Mouse (Mus musculus) layer of hippocampus, adult 11-12 months (tissue): ENCODE data around the gene Usp54.
"Not testable (repeated sequence)": the region's sequence is repeated elsewhere in the genome, so short reads cannot be mapped to it uniquely, and the experiment has no call there.

ENCODE experiments used
- DNase-seq: peaks from one replicate; pipeline ENCODE4 v3.0.0; 2022; ENCODE audit warnings: low spot score

Usp54 gene

DNA sequence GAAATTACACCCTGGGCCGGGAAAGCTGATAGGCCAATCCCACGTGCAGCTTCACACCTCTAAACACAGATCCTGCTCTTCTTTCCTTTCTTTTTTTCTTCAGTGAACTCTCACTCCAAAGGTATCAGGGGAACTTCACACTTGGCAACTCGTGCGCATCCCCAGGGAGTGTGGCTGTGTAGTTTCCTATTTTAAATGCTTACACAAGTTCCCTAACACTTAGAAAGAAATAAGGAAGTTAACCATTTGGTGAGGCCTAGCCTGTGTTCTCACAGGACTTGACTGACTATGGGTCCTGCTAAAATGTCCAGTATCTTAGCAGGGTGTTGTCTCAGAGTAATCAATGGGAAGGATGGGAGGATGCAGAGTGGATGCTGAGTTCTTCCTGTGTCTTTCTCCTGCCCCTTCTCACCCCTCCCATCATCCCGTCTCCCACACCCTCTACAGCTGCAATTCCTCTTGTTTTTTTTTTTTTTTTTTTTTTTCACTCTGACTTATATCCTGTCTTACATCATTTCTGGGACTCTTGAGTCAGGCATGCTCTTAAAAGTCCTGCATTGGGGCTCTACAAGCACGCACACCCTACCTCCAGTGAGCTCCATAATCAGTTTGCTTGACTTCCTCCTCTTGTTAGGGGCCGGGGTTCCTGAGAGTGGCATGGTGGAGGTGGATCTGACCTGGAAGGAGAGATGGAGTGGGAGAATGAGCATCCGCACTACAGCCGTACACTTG, 14.0 kb upstream of the Usp54 start:
- no peak for DNase-seq

DNA sequence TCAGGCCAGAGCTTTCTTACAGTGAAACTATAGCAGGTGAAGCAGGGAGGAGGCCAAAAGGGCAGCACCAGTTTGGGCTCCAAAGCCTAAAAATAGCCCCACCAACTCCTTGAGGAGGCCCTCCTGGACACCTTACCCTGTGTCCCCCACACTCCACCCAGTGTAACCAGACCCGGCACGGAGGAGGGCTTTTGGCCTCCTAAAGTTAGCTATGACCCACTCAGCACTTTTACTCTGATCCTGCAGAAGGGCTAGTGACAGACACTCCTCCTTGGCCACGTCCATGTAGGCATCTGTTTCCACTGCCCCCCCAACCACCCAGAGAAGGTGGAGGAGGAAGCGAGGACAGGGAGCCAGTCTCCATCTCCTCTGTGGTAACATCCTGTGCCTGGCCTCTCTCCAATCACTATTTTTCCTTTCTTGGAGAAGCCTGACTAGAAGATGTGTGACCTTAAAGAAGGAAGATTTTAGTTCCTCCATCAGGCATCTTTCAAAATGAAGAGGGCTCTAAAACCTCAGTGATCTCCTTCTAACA, 10.9 kb upstream of the Usp54 start:
- no peak for DNase-seq

DNA sequence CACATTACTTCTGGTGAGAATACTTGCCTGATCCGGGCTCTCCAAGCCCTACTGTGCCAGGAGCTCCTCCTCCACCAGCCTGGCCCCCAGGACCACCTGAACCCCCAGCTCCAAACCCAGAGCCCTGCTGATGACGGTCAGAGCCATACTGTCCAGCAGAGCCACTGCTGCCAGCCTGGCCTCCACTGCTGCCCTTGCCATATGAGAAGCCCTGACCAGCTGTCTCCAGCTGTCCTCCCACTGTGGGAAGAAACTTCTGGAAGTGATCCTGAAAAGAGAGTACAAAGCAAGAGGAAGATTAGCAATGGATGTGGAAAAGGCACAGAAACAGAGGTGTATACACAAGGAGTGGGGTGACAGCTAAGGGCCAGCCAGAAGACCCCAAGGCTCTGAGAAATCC, 10.1 kb upstream of the Usp54 start:
- no peak for DNase-seq

DNA sequence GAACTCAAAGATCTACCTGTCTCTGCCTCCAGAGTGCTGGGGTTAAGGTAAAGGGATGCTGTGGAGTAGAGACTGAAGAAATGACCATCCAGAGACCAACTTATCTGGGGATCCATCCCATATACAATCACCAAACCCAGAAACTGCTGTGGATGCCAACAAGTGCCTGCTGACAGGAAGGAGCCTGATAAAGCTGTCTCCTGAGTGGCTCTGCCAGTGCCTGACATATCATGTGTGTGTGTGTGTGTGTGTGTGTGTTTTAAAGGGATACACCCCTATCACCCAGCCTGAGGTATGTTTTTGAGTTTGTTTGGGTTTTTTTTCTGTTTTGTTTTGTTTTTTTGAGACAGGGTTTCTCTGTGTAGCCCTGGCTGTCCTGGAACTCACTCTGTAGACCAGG, 5.5 kb upstream of the Usp54 start:
- DNase-seq = no peak

DNA sequence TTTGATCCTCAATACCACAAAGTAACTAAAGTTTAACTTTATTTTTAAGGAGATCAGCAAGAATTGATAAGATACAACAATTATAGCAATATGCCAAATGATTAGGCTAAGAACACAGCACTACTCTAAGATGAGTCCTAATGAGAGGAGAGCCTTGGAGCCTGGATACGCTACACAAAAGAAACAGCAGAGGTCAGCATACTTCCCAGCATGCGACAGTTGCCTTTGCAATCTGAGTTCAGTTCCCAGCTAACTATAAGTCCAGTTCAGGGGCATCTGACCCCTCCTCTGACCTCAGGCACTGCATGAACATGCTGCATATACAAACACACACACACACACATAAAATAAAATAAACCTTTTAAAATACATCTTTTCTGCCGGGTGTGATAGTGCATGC, 4.7 kb upstream of the Usp54 start:
- no peak for DNase-seq

DNA sequence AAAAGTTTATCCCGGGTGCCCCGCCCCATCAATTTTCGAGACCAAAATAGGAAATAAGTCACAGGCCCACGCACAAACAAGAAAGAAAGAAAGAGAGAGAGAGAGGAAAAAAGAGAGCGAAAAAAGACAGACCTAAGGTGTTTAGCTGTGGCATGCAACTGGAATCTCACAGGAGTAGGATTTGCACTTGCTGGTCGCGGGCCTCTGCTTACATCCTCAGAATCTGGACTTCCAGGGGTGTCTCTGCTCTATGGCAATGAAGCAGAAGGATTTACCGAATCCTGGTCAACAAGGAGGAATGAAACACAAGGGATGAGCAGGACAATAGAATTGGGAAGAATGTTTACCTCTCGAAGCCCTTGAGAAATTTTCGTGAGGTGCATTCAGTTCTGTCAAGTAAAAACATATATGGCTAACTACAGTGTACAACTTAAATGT, 594 bp upstream of the Usp54 start:
- no peak for DNase-seq

DNA sequence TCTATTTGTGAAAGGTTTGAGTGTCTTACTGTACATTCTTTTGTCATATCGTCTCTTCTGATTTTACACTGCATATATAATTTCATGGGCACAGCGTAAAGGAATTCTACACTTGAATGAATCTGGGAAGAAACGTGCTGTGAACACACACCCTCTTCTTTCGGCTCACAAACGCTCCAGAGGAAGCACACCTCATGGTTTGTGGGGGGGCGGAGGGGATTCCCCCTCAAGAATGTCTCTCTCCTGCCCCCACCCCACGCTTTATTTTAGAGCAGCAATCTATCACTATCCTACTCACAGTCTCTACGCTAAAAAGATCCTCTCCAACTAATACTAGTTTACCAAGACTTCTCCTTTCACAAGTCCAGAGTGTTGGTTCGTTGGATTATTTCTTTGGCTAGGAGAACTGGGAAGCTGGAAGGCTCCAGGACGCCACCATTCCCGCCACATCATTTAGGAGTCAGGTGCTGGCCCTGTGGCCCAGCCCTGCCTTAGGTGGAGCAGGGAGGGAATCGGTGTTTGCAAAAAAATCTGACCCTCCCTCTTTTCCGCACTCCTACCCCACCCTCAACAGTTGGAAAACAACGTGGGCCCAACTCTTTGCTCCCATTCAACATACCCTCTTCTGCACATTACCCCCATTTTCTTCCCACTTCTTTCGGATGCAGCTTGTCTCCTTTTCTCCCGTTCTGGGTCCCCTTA, 794 bp downstream of the Usp54 start:
- no peak for DNase-seq

DNA sequence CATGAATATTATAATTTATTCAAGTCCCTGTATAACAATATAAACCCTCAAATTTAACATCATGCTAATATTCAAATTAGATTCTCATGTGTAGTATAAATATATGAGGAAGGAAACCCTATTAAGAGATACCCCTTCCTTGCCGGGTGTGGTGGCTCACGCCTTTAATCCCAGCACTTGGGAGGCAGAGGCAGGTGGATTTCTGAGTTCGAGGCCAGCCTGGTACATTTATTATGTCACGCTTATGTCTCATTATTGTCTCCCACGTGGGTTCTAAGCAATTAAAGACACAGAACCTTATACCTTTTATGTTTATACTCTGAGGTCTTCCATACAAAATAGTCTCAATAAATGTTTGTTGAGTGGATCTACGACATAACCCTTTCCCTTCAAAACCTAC, 2.2 kb downstream of the Usp54 start:
- DNase-seq = no peak

DNA sequence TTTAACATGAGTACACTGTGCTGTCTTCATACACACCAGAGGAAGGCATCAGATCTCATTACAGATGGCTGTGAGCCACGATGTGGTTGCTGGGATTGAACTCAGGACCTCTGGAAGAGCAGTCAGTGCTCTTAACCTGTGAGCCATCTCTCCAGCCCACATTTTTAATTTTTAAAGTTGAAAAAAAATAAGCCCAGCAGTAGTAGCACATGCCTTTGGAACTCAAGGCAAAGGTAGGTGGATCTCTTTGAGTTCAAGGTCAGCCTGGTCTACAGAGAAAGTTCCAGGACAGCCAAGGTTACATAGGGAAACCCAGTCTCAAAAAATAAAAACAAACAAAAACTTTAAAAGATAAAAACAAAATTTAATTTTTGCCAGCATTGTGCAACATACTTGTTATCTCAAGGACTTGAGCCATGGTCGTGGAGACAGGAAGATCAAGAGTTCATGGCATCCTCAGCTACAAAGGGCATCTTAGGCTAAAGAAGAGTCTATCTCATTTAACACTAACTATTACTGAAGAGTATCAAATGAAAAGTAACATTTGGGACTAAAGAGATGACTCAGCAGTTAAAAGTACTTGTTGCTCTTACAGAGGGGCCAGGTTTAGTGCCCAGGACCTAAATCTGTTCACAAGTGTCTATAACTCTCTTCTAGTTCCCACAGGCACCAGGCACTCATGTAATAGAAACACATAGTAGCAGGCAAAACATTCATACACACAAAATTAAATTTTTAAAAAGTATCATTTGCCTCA, 2.9 kb downstream of the Usp54 start:
- no peak for DNase-seq

DNA sequence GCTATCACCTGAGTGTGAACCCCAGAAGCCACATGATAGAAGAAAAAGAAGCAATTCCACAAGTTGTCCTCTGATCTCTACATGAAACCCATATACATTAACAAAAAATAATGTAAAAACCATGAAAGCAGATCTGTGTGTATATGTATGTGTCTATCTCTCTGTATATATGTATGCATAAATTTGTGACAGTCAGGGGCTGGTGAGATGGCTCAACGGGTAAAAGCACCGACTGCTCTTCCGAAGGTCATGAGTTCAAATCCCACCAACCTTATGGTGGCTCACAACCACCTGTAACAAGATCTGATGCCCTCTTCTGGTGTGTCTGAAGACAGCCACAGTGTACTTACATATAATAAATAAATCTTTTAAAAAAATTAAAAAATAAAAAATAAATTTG, 3.9 kb downstream of the Usp54 start:
- DNase-seq = not testable (repeated sequence)

DNA sequence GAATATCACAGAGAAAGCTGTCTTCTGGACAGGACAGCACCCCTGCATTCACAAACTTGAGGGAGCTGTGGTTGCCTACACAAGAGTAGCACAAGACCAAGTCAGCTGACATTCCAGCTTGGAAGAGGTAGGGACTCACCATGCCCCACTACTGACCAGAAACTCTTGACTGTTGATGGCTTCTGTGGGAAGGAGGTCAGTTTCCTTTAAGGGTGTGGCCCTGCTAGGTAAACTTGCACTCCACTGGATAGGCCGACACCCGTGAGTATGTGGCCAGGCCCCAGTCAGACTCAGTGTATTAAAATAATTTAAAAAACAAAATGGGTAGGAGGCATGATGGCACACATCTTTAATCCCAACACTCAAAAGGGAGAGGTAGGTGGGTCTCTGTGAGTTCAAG, 5.3 kb downstream of the Usp54 start:
- no peak for DNase-seq

DNA sequence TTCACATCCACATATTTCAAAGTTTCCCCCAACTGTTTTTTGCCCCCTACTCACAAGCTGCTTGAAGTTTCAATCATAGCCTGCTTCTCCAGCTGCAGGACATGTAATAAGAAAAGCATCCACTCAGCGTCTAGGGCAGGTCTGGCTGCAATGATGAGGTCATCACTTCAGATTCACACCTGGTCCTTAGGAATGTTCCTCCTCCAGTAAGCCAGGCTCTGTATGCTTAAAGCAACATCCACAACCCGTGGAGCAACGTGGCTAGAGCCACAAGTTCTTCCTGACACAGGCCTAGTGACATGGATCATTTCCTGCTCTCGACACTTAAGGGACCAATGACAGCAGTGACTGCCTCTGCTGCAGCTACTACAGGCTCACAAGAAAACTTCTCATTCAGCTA, 9.6 kb downstream of the Usp54 start:
- no peak for DNase-seq

DNA sequence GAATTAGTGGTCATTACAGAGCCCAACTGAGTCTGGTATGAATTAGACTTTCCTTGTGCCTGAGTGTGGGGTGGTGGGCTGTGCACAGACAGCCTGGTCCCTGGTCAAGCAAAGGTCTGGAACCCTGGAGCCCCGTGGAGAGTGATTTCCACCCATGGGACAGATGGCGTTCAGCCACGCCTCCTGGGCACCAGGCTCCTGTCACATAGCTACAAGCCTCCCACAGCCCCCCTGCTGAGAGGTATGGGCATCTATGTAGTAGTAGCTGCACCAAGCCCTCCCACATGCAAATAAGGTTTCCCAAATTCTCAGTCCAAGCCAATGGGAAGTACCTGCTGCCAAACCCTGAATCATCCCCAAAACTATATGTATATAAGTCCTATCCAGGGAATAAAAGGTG, 13.9 kb downstream of the Usp54 start:
- no peak for DNase-seq

DNA sequence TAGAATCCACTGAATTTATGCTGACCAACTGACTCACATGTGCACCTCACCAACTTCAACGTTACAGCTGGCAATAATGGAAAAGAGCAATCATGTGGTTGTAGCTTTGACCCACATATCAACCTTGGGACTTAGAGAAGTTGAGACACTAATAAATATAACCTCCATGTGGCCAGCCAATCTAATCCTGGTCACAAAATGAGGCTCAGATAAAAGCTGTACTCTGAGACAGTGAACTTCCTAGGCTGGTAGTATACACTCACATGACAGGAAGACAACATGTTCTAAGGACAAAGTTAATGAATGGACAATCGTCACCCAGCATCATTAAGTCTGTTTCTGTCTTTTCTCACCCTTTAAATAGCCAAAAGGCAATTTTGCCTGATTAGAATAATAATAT, 14.4 kb downstream of the Usp54 start:
- DNase-seq = no peak

DNA sequence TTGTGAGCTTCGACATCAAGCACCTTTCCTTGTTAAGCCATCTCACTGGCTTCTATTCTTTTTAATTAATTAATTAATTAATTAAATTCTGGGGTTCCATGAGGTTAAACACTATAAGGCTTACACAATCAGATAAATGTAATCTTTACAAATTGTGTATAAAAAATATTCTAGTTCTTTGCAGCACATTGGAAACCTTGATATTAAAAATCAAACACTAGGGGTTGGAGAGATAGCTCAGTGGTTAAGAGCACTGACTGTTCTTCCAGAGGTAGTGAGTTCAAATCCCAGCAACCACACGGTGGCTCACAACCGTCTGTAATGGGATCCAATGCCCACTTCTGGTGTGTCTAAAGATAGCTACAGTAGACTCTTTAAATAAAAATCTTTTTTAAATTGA, 18.0 kb downstream of the Usp54 start:
- DNase-seq = no peak

DNA sequence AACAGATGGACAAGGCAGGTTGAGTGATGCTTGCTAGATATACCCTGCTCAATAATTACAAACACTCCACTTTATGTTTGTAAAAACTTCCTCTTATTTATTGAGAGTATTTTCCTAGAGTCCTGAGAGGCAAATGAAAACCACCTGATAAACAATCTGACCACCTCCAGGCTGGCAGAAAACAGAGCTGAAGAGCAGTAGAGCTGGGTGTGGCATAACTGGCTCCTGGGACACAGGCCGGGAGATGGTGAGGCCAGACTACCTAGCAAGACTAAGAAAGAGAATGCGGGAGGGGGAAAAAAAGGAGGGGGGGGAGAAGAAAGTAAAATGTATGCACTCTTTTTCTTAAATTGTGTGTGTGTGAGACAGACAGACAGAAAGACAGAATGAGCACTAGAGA, 18.5 kb downstream of the Usp54 start:
- DNase-seq = no peak

DNA sequence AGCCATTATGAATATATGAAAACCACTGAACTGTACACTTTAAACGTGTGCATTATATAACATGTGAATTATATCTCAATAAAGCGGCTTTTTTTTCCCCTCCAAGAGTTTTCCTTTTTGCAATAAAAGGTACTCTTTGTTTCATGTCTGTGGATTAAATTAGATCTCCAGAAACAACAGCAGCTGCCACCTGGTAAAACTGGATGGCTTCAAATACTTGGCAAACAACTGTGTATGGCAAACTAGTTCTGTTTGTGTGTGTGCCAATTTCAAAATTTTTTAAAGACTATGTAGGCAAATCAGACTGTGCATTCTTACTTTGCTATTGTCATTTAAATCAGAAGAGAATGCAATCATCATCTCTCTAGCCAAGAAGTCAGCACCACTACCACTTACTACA, 19.0 kb downstream of the Usp54 start:
- DNase-seq = peak; percentile 36

DNA sequence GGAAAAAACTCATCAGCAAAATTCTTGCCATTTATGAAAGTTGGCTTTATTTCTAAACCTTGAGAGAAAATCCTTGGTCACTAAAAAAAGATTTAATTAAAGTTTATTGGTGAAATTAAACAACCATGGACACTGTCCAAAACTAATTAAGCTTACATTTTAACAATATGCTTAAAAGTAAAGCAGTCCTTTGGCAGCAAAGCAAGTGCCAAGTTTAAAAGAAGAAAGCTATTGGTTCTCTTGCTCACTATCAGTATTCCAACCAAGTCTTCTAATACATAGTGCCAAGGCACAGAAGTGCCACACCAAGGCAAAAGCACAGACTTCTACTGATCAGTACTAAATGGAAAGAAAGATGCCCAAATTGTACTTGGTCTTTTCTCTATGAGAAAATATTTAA, 21.7 kb downstream of the Usp54 start:
- no peak for DNase-seq

DNA sequence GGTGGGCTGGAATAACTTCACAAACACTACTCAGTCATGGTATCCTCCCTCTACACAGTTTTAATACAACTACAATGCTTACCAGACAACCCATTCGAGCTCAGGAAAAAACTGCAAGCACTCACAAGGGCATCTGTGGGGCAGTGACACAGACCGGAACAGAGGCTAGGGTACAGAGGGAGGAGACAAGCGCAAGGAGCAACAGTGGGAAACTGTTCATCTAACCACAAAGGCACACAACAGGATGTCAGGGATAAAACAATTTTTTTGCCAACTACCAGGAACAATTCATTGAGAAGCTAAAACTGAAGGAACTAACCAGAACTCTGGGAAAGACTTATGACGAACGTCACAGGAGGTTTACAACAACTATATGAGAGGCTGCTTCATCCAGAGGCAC, 22.7 kb downstream of the Usp54 start:
- peak; percentile 39 for DNase-seq

DNA sequence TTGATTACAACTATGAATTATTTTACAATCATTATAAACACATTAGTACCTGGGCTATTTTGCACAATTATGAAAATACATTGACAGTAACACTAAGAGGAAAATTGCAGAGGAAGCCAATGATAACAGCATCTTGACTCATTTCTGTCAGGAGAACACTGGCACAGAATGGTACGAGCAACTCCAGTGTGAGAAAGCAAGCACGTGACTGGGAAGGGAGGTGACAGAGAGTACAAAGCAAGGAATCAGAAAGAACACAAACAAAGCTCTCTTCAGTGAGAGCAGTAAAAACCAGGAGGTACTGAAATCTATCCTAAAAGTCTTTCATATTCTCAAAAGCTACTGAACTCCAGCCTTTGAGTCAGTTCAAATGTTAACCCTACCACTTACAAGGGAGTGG, 24.4 kb downstream of the Usp54 start:
- peak; percentile 62 for DNase-seq

DNA sequence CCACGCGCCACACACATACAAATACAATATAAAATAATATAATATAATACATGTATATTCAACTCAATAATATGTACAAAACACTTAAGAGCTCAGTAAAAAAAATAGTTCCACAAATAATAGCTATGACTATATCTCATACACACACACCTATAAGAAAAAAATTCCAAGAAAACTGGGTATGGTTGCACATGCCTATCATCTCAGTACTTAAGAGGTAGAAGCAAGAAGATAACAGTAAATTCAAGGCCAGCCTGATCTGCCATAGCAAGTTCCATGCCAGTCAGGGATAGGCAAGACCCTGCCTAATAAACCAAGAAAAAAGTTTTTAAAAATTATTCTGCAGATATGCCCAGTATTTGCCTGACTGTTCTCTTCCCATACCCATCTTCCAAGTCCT, 25.8 kb downstream of the Usp54 start:
- DNase-seq = no peak

DNA sequence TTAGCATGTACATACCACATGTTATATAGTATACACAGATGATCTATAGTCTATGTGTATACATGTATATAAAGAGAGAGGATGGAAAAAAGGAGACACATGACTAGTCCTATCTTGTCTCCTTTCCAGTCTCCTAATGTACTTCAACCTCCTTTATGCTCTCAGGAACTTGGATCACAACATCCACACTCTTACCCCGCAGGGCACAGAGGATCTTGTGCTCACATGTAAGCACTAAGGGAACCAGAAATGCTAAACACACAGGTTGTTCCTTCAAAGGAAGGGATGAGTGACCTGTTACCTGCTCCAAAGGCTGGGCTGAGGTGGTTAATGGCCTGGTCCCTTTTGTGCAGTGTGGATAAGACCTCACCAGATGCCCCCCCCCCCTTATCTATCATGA, 28.0 kb downstream of the Usp54 start:
- no peak for DNase-seq

DNA sequence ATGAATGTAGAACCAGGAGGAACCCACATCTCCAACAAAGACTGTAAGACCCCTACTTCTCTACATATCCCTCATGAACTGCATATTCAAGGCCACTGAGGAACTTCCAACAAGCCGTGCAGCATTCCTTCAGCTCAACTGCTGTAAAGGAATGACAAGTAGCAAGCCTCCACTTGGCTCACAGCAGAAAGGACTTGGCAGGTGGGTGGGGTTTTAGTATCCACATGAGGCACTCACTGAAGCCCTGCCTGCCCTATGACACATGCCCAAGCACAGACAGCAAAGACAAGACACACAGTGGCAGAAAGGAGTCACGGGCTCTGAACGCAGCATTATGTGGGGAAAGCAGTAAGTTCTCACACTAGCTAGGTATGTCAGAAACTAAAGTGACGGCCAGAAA, 30.7 kb downstream of the Usp54 start:
- no peak for DNase-seq
